Mouse (Mus musculus) bone marrow, adult 2 months (tissue): ENCODE data around the gene Sowaha.

ENCODE experiments used
- CTCF ChIP-seq: fragments of 200-500 bp; IDR thresholded peaks from 2 replicates; pipeline ENCODE4 v1.5.1; 2011; ENCODE audit warnings: low read length, control low read depth; ENCODE audit not compliant: control insufficient read depth, insufficient read depth
- POLR2A ChIP-seq: fragments of 200-500 bp; IDR thresholded peaks from 2 replicates; pipeline ENCODE4 v1.6.1; 2011; ENCODE audit warnings: low read depth, mild to moderate bottlenecking, control low read depth, low read length, borderline replicate concordance; ENCODE audit not compliant: control insufficient read depth

- TF ChIP-seq POLR2A: no peak
- peak; percentile 45; the same call in 1 of the 2 replicates for TF ChIP-seq CTCF
Measured at GRCm38 (mm10) chr11:53443861-53444260, 36.2 kb downstream of the Sowaha start.
